Mouse (Mus musculus) lung, adult 2 months (tissue): Measurements from ENCODE around the gene Gemin5. TPM values are rescaled to one million over a fixed set of nuclear protein-coding genes. Genes with fewer than 3 reads are reported as not detected.
"Not testable (repeated sequence)": the region's sequence is repeated elsewhere in the genome, so short reads cannot be mapped to it uniquely, and the experiment has no call there.

Experiments used
- DNase-seq: peaks from one replicate; pipeline ENCODE4 v3.0.0; 2022
- H3K4me1 ChIP-seq: fragments of 200-500 bp; 2 replicates; pipeline ENCODE4 v1.6.1; 2011; ENCODE audit warnings: low read length; ENCODE audit not compliant: control insufficient read depth, insufficient read depth
- H3K4me3 ChIP-seq: fragments of 200-500 bp; replicated peaks from 2 replicates; pipeline ENCODE3; 2011; ENCODE audit warnings: low read depth, mild to moderate bottlenecking, control low read depth, low read length; ENCODE audit errors: extremely low read depth
- CTCF ChIP-seq: fragments of 200-500 bp; IDR thresholded peaks from 2 replicates; pipeline ENCODE4 v1.5.1; 2011; ENCODE audit warnings: mild to moderate bottlenecking, low read length, control low read depth; ENCODE audit not compliant: insufficient read depth
- POLR2A ChIP-seq: fragments of 200-500 bp; IDR thresholded peaks from 2 replicates; pipeline ENCODE4 v1.6.1; 2011; ENCODE audit warnings: low read depth, mild to moderate bottlenecking, control low read depth, low read length, borderline replicate concordance; ENCODE audit errors: extremely low read depth
- WGBS: fragments of 180-500 bp; shearing (Covaris S2); methylation state at CpG from one replicate; pipeline ENCODE4 v1.1.7; 2018; 5-methylcytosine and 5-hydroxymethylcytosine counted together
- polyA plus RNA-seq: library from polyadenylated mRNA; depleted of rRNA; stranded (reverse); fragments of >200 nt; gene quantifications from 2 replicates; pipeline ENCODE4 v1.2.3, GENCODE M21; 2012

The Gemin5 gene
- polyA plus RNA-seq, 1 experiment: 5.7 TPM

DNA sequence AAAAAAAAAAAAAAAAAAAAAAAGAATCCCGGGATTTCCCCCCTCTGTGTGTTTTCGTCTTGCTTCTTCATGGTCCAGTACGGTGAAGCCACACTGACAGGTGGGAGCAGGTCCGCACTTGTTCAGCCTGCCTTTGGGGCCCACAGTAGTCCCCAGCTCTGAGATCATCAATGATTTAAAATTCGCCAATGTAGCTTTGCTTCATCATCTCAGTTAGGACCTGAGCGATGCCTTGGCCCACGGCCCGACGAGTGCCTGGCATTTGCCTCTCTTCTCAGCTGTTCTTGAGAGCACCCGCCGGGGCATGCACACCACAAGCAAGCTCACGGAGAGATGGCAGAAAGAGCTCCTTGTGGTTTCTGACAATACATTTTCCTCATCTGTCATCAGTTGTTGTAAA, 32.7 kb upstream of the Gemin5 start:
- TF ChIP-seq CTCF: no peak
- TF ChIP-seq POLR2A: no peak
- 78% methylated on average over 12 of the region's 12 CpGs for WGBS
- no peak for DNase-seq
- H3K4me1 ChIP-seq: no peaks in the 10 kb centered on the region; the same call in 1 of the 2 replicates
- no peak overlapping the region for H3K4me3 ChIP-seq

DNA sequence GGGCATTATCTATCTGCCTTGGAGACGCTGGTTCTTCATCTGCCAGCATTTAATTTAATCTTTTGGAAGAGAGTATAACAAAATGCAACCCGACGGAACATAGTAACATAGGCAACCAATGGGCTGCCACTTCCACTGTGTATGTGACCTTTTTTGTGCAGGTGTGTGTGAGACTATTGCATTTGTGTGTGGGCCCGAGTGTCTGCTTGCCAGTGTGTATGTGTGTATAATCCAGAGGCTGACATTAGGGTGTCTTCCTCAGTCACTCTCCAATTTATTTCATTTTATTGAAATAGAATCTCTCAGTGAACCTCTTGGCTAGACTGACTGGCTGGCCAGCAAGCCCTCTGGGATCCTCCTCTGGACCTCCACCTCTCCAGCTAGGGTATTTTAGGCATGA, 31.9 kb upstream of the Gemin5 start:
- H3K4me3 ChIP-seq: no peak overlapping the region
- no peak for DNase-seq

DNA sequence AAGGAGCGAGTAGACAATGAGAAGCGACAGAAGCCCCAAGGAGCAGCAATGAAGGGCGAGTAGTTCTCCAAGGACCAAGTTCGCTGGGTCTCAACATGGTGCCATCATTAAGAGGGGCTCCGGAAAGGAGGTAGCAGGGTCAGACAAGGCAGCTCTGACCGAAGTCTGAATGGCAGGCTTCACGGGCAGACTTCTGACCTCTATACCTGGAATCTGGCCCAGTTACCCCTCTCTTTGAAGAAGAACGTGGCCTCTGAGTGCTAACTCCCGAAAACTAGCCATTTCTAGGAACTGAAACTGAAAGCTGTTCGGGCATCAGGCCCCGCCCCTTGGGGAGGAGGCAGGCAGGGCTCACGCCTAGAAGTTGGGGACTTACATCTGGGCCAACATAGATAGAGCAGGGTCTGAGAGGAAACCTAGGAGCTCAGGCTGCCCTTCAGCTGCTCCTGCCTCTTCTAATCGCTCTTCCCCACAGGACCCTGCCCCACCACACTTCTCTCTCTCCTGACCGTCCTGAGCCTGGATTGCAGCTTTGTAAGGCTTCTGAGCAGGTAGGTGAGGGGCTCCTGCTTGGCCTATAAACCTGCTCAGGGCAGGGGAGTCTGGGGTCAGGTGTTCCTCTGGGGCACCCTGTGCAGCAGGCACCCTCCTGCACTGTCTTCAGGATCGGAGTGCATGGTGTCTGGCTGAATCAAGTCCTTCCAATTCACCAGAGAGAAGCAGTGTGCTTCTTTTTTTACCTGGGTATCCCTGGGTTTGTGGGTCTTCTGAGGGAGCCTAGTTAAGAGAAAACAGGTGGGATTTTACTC, 31.1 kb upstream of the Gemin5 start, which contains the start of the genes Igtp and Irgm2:
TSS of gene Igtp (plus strand) at position 328 of the 809 bp plus-strand sequence.
TSS of gene Irgm2 (plus strand) at position 390 of the 809 bp plus-strand sequence.
- not testable (repeated sequence) for H3K4me1 ChIP-seq
- 2% methylated on average over 14 of the region's 15 CpGs for WGBS
- TF ChIP-seq POLR2A: peak; percentile 42; the same call in 1 of the 2 replicates
- peak within 1 kb of the TSS; percentile 99 for H3K4me3 ChIP-seq
- peak; percentile 86 for DNase-seq

More for the DNA sequence above, 31.9 kb upstream of the Gemin5 start:
- 56% methylated on average over 4 of the region's 4 CpGs for WGBS
- no peak for TF ChIP-seq CTCF
- TF ChIP-seq POLR2A: no peak
- no peaks in the 10 kb centered on the region; the same call in 1 of the 2 replicates for H3K4me1 ChIP-seq

DNA sequence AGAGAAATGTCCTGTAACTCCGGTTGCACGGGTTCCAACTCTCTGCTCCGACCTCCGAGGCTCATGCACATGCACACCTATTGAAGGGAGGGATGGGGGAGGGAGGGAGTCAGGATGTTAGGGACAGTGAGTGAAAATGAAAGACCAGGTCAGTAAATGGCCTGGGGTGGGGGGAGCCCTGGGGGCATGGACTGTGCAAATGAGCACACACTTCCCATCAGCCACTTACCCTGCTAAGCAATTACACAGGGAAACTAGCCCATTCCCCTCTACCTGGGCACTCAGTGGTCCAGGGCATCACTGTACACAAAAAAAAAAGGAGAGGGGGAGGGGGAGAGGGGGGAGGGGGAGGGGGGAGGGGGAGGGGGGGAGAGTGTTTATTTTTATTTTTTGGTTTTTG, 30.3 kb upstream of the Gemin5 start:
- TF ChIP-seq POLR2A: no peak
- TF ChIP-seq CTCF: no peak
- Histone ChIP-seq H3K4me3 (no peak overlapping the region), H3K4me1 (peaks cover 3% of the 10 kb centered on the region)
- no peak for DNase-seq
- 82% methylated on average over 4 of the region's 4 CpGs for WGBS

DNA sequence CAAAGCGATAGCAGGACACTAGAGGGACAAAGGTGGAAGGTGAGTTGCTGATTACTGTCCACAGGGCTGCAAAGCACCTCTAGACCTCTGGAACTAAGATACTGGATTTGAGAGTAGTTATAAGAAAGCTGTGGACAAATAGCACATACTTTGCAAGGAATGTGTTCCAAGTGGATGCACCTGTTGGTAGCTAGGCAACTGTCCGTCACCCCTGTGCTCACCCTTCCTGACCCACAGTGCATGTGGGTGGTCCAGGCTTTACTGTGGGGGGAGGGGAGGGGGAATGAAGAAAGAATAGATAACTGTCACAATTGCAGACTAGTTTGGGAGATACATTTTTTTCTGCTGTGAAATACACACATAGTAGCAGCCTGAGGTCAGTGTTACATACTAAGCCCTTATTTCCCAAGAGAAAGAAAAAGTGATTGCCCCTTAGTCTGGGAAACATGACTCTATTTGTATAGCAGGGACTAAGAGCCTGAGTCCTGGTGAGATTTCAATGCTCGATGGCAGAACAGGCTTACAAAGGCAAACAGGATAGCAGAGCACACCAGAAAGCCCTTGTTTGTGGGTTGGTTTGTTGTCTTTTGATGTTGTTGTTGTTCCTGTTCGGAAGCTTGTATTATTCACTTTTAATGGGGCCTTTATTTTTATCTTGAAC, 25.7 kb upstream of the Gemin5 start:
- DNase-seq: no peak
- H3K4me1 ChIP-seq: peaks cover 3% of the 10 kb centered on the region
- TF ChIP-seq CTCF: no peak
- no peak for TF ChIP-seq POLR2A
- WGBS: 41% methylated on average over 4 of the region's 4 CpGs
- H3K4me3 ChIP-seq: no peak overlapping the region

DNA sequence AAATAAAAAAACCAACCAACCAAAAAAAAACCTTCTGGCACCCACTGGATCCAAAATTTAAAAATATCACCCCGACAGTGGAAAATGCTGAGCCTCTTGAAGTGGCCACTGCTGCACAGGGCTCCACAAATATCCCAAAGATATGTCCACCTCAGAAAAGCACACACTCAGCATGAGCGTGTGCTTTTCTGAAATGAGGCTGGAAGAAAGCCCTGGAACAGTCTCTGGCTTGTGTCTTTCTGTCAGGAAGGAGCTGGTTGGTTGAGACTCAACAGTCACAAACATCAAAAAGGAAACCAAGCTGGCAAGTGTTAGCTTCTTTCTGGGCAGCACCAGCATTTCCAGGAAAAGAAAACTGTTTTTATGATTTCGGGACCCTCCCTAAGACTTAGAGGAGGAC, 25.0 kb upstream of the Gemin5 start:
- Histone ChIP-seq H3K4me3 (no peak overlapping the region), H3K4me1 (peaks cover 3% of the 10 kb centered on the region)
- 19% methylated on average over 3 of the region's 3 CpGs for WGBS
- TF ChIP-seq CTCF (no peak), POLR2A (no peak)
- DNase-seq: no peak

DNA sequence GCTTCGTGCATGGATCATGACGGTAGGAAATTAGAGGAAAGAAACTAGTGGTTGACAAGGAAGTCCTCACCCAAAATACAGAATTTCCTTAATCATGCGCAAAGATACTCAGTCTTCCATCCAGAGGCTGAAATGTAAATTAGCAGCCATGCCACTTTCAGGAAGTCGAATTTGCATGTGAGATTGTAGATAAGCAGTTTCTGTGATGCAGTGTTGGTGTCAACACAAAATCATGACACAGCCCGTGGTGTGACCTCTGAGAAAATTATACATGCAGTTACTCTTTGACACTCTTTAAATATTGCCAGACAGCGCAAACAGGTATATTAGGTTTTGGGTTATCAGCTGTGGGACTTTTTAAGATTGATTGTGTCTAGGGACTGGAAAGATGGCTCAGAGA, 21.3 kb upstream of the Gemin5 start:
- Histone ChIP-seq H3K4me1 (peaks cover 3% of the 10 kb centered on the region), H3K4me3 (no peak overlapping the region)
- no peak for DNase-seq
- WGBS: 87% methylated on average over 6 of the region's 6 CpGs
- no peak for TF ChIP-seq POLR2A
- no peak for TF ChIP-seq CTCF

DNA sequence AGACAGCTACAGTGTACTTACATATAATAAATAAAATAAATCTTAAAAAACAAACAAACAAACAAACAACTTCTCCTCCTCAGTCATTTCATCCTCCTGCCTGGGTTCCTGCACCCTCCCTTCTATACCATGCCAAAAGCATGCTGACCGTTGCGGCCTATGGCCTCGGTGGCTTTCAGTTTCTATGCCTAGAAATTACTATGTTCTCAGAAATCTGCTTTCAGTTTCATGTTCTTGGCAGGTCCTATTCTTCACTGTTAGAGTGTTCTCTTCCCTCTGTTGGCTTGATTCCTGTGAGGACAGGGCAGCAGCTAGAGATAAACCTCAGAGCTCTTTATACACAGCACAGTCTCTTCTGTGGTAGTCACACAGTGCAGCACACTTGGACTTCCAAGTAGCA, 15.2 kb upstream of the Gemin5 start:
- Histone ChIP-seq H3K4me1 (no peaks in the 10 kb centered on the region; the same call in none of the 2 replicates), H3K4me3 (peak overlapping the region; percentile 6)
- TF ChIP-seq CTCF (no peak), POLR2A (no peak)
- DNase-seq: no peak
- 31% methylated on average over 3 of the region's 3 CpGs for WGBS

DNA sequence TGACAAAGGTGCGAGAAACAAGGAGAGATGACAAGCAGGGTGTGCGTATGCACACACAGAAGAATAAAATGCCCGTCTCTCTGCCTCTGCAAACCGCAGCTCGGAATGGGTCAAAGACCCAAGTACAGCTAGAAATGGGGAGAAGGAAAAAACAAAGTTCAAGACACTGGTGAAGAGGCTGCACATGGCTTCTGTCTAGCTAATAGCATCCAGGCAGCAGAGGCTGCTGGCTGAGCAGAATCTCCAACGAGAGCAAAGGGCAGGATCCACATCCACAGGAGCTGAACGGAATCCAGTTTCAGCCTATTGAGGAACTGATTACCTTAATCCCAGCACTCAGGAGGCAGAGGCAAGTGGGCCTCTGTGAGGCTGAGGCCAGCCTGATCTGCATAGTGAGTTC, 12.4 kb upstream of the Gemin5 start:
- H3K4me1 ChIP-seq: no peaks in the 10 kb centered on the region; the same call in 1 of the 2 replicates
- no peak for DNase-seq
- H3K4me3 ChIP-seq: no peak overlapping the region
- TF ChIP-seq POLR2A (no peak), CTCF (no peak)
- 86% methylated on average over 7 of the region's 7 CpGs for WGBS

DNA sequence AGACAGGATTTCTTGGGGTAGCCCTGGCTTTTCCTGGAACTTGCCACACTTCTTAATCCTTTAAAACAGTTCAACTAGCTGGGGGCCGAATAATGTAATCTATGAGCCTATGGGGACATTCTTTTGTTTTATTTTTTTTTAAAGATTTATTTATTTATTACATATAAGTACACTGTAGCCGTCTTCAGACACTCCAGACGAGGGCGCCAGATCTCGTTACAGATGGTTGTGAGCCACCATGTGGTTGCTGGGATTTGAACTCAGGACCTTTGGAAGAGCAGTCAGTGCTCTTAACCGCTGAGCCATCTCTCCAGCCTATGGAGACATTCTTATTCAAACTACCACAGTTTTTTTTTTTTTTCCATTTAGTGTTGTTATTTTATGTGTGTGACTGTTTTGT, 11.6 kb upstream of the Gemin5 start:
- not testable (repeated sequence) for H3K4me3 ChIP-seq, H3K4me1 ChIP-seq, DNase-seq
- WGBS: 88% methylated on average over 6 of the region's 6 CpGs
